Mouse (Mus musculus) intestine, embryonic 14.5 days (tissue): ENCODE measurements at regions not wholly inside any gene's neighbourhood (a gene's known extent, or its start where the extent isn't known, plus 50 kb on each side); places are given as distances from the start of the nearest gene placed in this dataset.

Experiments
- ATAC-seq: fragments of 200-750 bp; cut with Nextera tagmentation; replicated peaks from 2 replicates; pipeline ENCODE4 v1.8.0; 2017; ENCODE audit warnings: low read depth, moderate number of reproducible peaks, moderate TSS enrichment, moderate library complexity; ENCODE audit not compliant: low FRiP score, low TSS enrichment
- DNase-seq: peaks from one replicate; pipeline ENCODE4 v3.0.0-alpha.2; 2018; ENCODE audit warnings: low spot score
- H3K27ac ChIP-seq: fragments of 300-500 bp; sonication (generic); 2 replicates; pipeline ENCODE4 v1.5.1; 2014; ENCODE audit warnings: low read depth, mild to moderate bottlenecking, control low read depth
- H3K27me3 ChIP-seq: fragments of 300-500 bp; sonication (generic); replicated peaks from 2 replicates; pipeline ENCODE4 v1.6.1; 2014; ENCODE audit warnings: low read length, control low read depth; ENCODE audit not compliant: control insufficient read depth, insufficient read depth
- H3K36me3 ChIP-seq: fragments of 300-500 bp; sonication (generic); 2 replicates; pipeline ENCODE4 v1.6.1; 2014; ENCODE audit warnings: low read length, control low read depth; ENCODE audit not compliant: control insufficient read depth, insufficient read depth
- H3K4me1 ChIP-seq: fragments of 300-500 bp; sonication (generic); replicated peaks from 2 replicates; pipeline ENCODE4 v1.6.1; 2014; ENCODE audit warnings: low read length, control low read depth, mixed read lengths; ENCODE audit not compliant: control insufficient read depth, insufficient read depth
- H3K4me2 ChIP-seq: fragments of 300-500 bp; sonication (generic); 2 replicates; pipeline ENCODE4 v1.6.1; 2014; ENCODE audit warnings: low read length
- H3K4me3 ChIP-seq: fragments of 300-500 bp; sonication (generic); 2 replicates; pipeline ENCODE4 v1.5.1; 2014; ENCODE audit warnings: low read depth, low read length, control low read depth, mixed read lengths
- H3K9ac ChIP-seq: fragments of 300-500 bp; sonication (generic); 2 replicates; pipeline ENCODE4 v1.6.1; 2014; ENCODE audit warnings: mild to moderate bottlenecking, low read length
- H3K9me3 ChIP-seq: fragments of 300-500 bp; sonication (generic); 2 replicates; pipeline ENCODE4 v1.6.1; 2016; ENCODE audit warnings: low read length, control low read depth; ENCODE audit not compliant: control insufficient read depth
- WGBS: fragments of 180-500 bp; shearing (Covaris S2); extraction: QIAGEN DNeasy Blood & Tissue Kit; methylation state at CpG from one replicate; pipeline ENCODE4 v1.1.7; 2014; 5-methylcytosine and 5-hydroxymethylcytosine counted together

DNA sequence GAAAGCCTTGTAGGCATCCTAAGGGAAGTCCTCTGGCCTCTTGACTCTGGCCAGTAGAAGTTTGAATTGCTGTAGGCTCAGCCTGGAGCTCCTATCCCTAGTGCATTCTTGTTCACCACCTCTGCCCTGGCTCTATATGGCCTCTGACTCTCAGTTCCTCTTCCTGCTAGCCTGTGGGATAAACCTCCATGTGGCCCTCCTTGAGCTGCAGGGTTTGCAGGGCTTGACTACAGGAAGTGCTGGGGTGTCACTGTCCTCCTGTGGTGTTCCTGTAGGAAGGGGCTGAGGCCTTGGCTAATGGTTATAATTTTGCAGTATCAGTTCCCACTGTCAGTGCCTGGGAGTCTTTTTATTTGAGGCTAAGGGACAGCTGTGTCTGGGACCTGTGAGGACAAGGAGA, 215.0 kb downstream of the Gadd45g start:
- H3K4me3 ChIP-seq, result no peak overlapping the region
- no peaks in the 10 kb centered on the region for H3K27me3 ChIP-seq
- no peaks in the 10 kb centered on the region for H3K36me3 ChIP-seq
- ATAC-seq, result no peak
- peaks cover 5% of the 10 kb centered on the region; the same call in 1 of the 2 replicates for H3K4me1 ChIP-seq
- no peaks in the 10 kb centered on the region for H3K9me3 ChIP-seq
- H3K4me2 ChIP-seq, result no peak overlapping the region
- no peak overlapping the region for H3K9ac ChIP-seq
- no peak for DNase-seq
- H3K27ac ChIP-seq, result no peak overlapping the region

DNA sequence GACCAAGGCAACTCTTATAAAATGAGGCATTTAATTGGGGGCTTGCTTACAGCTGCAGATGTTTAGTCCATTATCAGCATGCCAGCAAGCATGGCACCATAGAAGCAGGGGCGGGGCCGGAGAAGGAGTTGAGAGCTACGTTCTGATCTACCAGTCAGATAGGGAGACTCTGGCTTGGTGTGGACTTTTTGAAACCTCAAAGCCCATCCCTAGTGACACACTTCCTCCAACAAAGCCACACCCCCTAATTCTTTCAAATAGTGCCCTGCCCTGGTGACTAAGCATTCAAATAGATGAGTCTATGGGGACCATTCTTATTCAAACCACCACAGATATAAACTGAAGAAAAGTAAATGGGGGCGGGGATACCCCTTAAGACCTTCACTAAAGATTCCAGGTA, 215.4 kb downstream of the Gadd45g start:
- no peak overlapping the region for H3K27ac ChIP-seq

DNA sequence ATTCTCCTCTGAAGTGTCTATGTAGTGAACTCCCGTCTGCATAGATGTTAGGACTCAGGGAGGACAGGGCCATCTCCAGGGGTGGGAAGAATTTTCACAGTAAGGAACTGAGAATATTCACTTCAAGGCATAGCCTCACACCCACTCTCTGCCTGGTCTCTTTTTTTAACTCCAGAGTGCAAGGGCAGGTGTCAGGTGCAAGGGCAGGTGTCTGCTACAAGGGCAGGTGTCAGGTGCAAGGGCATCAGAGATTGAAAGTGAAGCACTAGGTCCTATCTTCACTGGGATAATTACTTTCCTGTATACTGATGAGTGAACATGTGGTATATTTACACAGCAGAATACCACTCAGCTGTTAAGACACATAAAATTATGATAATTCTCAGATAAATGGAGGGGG, 216.1 kb downstream of the Gadd45g start:
- no peak for DNase-seq
- Histone ChIP-seq H3K9ac (no peak overlapping the region), H3K9me3 (no peaks in the 10 kb centered on the region), H3K4me1 (peaks cover 9% of the 10 kb centered on the region; the same call in 1 of the 2 replicates), H3K4me2 (no peak overlapping the region), H3K36me3 (no peaks in the 10 kb centered on the region), H3K27me3 (no peaks in the 10 kb centered on the region), H3K4me3 (no peak overlapping the region), H3K27ac (no peak overlapping the region)
- WGBS, result 85% methylated on average over 1 of the region's 1 CpGs
- ATAC-seq, result no peak

More for the DNA sequence above, 215.4 kb downstream of the Gadd45g start:
- ATAC-seq (no peak), DNase-seq (no peak)
- peaks cover 5% of the 10 kb centered on the region; the same call in 1 of the 2 replicates for H3K4me1 ChIP-seq
- 90% methylated on average over 4 of the region's 4 CpGs for WGBS
- no peak overlapping the region for H3K4me2 ChIP-seq
- H3K9me3 ChIP-seq, result no peaks in the 10 kb centered on the region
- no peak overlapping the region for H3K4me3 ChIP-seq
- no peaks in the 10 kb centered on the region for H3K27me3 ChIP-seq
- H3K9ac ChIP-seq, result no peak overlapping the region
- no peaks in the 10 kb centered on the region for H3K36me3 ChIP-seq

DNA sequence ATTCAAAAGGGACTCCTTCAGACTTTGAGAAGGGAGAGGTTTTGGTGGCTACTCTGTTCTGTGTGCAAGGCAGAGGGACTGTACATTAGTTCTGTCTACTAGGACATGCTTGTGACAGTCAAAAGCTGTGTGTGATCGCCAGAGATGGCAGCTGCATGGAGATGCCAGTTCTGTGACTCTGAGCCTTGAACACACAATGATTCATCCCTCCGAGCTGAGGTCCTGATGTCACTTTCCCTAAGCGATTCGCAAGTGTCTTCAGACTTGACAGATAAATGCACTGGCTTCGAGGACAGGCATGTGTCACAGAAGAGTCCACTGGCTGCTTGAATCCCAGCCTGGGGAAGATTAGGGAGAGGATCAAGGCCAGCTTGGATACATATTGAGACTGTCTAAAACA, 218.8 kb downstream of the Gadd45g start:
- Histone ChIP-seq H3K36me3 (no peaks in the 10 kb centered on the region), H3K4me2 (no peak overlapping the region), H3K4me3 (no peak overlapping the region), H3K9me3 (no peaks in the 10 kb centered on the region), H3K27me3 (no peaks in the 10 kb centered on the region), H3K27ac (no peak overlapping the region), H3K9ac (no peak overlapping the region), H3K4me1 (peaks cover 9% of the 10 kb centered on the region; the same call in 1 of the 2 replicates)
- DNase-seq, result no peak
- 78% methylated on average over 5 of the region's 5 CpGs for WGBS
- no peak for ATAC-seq

DNA sequence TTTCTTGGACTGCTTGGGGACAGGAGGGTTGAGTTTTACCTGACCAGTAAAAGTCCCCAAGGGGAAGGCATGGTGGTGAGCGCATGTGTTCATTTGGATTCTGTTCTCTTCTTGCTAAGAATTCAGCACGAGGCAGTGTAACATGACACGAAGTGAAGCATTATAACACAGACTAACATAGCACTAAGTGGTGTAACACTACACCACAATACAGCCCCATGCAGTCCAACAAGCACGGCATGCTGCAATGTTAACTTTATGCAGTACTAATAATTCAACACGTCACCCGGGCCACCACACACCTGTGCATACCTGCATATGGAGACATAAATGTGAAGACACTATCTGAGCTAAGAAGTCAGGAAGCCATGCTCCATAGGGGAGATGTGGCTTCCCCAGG, 219.2 kb downstream of the Gadd45g start:
- Histone ChIP-seq H3K9ac (no peak overlapping the region), H3K4me1 (peaks cover 8% of the 10 kb centered on the region; the same call in 1 of the 2 replicates), H3K27ac (no peak overlapping the region), H3K27me3 (no peaks in the 10 kb centered on the region), H3K9me3 (no peaks in the 10 kb centered on the region), H3K4me2 (no peak overlapping the region), H3K4me3 (no peak overlapping the region), H3K36me3 (no peaks in the 10 kb centered on the region)
- 61% methylated on average over 6 of the region's 6 CpGs for WGBS
- DNase-seq, result no peak
- no peak for ATAC-seq

DNA sequence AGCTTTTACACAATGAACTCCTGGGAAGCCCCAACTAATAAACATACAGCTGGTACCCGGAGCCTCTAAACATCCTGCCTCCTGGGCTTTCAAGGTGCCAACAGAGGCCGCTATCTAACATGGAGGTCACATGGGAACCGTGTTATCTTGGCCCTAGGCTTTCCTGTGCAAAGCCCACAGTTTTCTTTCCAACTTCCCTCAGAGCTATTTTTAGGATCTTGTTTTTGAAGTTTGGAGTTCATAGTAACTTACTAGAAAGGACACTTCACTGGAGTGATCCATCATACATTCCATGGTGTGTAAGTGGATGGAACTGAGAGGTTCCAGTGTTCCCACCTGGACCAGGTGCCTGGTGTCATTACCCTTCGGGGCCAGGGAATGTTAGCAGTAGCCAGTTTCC, 220.6 kb downstream of the Gadd45g start:
- WGBS, result 67% methylated on average over 4 of the region's 4 CpGs
- no peak for DNase-seq
- Histone ChIP-seq H3K4me1 (0 out of 2 replicates have a peak, but pooled peaks cover 8% of the 10 kb centered on the region), H3K27ac (no peak overlapping the region), H3K36me3 (no peaks in the 10 kb centered on the region), H3K4me3 (no peak overlapping the region), H3K4me2 (no peak overlapping the region), H3K27me3 (no peaks in the 10 kb centered on the region), H3K9ac (no peak overlapping the region), H3K9me3 (no peaks in the 10 kb centered on the region)
- no peak for ATAC-seq

DNA sequence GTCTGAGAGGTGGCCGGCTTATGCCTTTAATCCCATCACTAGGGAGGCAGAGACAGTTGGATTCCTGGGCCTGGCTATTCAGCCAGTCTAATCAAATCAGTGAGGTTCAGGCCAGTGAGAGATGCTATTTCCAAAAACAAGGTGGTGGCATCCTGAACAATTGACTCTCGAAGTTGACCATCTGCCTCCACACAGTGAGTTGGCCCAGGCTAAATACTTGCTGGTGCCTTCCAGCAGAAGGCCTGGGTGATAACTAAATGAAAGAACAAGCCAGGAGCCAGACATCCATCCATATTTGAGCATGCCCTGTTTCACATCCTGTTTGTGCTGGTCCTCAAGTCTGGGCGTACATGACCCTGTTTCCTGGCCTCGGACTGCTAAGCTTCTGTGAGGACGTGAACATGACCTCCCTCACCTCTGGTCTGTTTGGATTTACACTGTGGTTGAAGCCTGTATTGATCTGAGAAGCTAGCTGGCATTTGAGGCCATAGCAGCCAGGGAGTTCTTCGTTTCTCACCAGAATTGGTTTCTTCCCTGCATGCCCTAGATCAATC, 222.5 kb downstream of the Gadd45g start:
- H3K9ac ChIP-seq, result no peak overlapping the region
- no peaks in the 10 kb centered on the region for H3K27me3 ChIP-seq
- 49% methylated on average over 6 of the region's 6 CpGs for WGBS
- no peak for ATAC-seq
- no peak overlapping the region for H3K4me3 ChIP-seq
- H3K4me2 ChIP-seq, result no peak overlapping the region
- no peaks in the 10 kb centered on the region for H3K36me3 ChIP-seq
- H3K27ac ChIP-seq, result no peak overlapping the region
- H3K4me1 ChIP-seq, result 0 out of 2 replicates have a peak, but pooled peaks cover 8% of the 10 kb centered on the region
- no peaks in the 10 kb centered on the region for H3K9me3 ChIP-seq
- no peak for DNase-seq

DNA sequence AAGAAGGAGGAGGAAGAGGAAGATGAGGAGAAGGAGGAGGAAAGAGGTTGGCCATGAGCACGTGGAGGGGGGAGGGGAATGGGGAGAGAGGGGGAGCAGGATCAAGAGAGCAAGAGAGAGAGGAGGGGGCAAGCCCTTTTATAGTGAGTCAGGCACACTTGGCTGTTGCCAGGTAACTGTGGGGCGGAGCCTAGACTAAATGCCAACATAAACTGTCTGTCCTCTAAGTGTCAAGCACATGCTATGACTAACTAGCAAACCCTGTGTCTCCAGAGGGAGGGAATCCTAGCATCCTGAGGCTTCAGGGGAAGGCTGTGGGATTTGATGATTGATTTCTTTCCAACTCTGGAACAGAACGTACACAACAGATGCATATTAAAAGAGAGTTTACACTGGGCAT, 223.2 kb downstream of the Gadd45g start:
- no peaks in the 10 kb centered on the region for H3K36me3 ChIP-seq
- no peaks in the 10 kb centered on the region for H3K27me3 ChIP-seq
- DNase-seq, result no peak
- no peak overlapping the region for H3K4me3 ChIP-seq
- no peaks in the 10 kb centered on the region for H3K9me3 ChIP-seq
- 0 out of 2 replicates have a peak, but pooled peaks cover 8% of the 10 kb centered on the region for H3K4me1 ChIP-seq
- ATAC-seq, result no peak
- WGBS, result 71% methylated on average over 3 of the region's 3 CpGs
- no peak overlapping the region for H3K9ac ChIP-seq
- H3K27ac ChIP-seq, result no peak overlapping the region
- no peak overlapping the region for H3K4me2 ChIP-seq
